Mouse (Mus musculus) lung, postnatal 14 days (tissue): ENCODE measurements around the gene Gart.
"Not testable (repeated sequence)": the region's sequence is repeated elsewhere in the genome, so short reads cannot be mapped to it uniquely, and the experiment has no call there.

Experiments used
- DNase-seq: peaks from one replicate; pipeline ENCODE4 v3.0.0; 2021

Gart gene

GRCm38 (mm10) chr16:91647461-91648219 lies 888 bp upstream of the Gart start, which contains the start of gene Son:
Gene Son, plus strand, starts transcription at chr16:91647506.
- peak; percentile 95 for DNase-seq

GRCm38 (mm10) chr16:91645995-91646602 lies 653 bp downstream of the Gart start:
- no peak for DNase-seq

GRCm38 (mm10) chr16:91645420-91645819 lies 1.3 kb downstream of the Gart start:
- not testable (repeated sequence) for DNase-seq

GRCm38 (mm10) chr16:91644901-91645300 lies 1.9 kb downstream of the Gart start:
- no peak for DNase-seq

- no peak for DNase-seq
Observed at GRCm38 (mm10) chr16:91640171-91640570, 6.6 kb downstream of the Gart start.

GRCm38 (mm10) chr16:91639636-91640035 lies 7.1 kb downstream of the Gart start:
- DNase-seq, result no peak

GRCm38 (mm10) chr16:91639161-91639560 lies 7.6 kb downstream of the Gart start:
- no peak for DNase-seq

- DNase-seq, result no peak
Observed at GRCm38 (mm10) chr16:91633641-91634040, 13.1 kb downstream of the Gart start.

- no peak for DNase-seq
Observed at GRCm38 (mm10) chr16:91632940-91633339, 13.8 kb downstream of the Gart start.

GRCm38 (mm10) chr16:91632439-91632838 lies 14.3 kb downstream of the Gart start:
- peak; percentile 35 for DNase-seq

GRCm38 (mm10) chr16:91630584-91630983 lies 16.2 kb downstream of the Gart start:
- no peak for DNase-seq

GRCm38 (mm10) chr16:91629749-91630148 lies 17.0 kb downstream of the Gart start:
- DNase-seq, result no peak

- no peak for DNase-seq
Observed at GRCm38 (mm10) chr16:91628673-91629072, 18.1 kb downstream of the Gart start.

- no peak for DNase-seq
Observed at GRCm38 (mm10) chr16:91627831-91628230, 18.9 kb downstream of the Gart start.

GRCm38 (mm10) chr16:91623074-91623473 lies 23.7 kb downstream of the Gart start:
- no peak for DNase-seq

- peak; percentile 75 for DNase-seq
Observed at GRCm38 (mm10) chr16:91620991-91621390, 25.8 kb downstream of the Gart start.

GRCm38 (mm10) chr16:91620185-91620584 lies 26.6 kb downstream of the Gart start:
- no peak for DNase-seq

GRCm38 (mm10) chr16:91618511-91619501 lies 27.9 kb downstream of the Gart start, which contains the start of gene Dnajc28:
Gene Dnajc28, minus strand, starts transcription at chr16:91619026.
- DNase-seq, result peak; percentile 82

- DNase-seq, result no peak
Observed at GRCm38 (mm10) chr16:91614552-91614951, 32.2 kb downstream of the Gart start.

GRCm38 (mm10) chr16:91612525-91612924 lies 34.2 kb downstream of the Gart start:
- no peak for DNase-seq

GRCm38 (mm10) chr16:91611248-91611647 lies 35.5 kb downstream of the Gart start:
- no peak for DNase-seq

GRCm38 (mm10) chr16:91609501-91610245 lies 37.1 kb downstream of the Gart start:
- DNase-seq, result peak; percentile 32
